Mouse (Mus musculus): ENCODE measurements around the gene Ctnnal1. TPM values are rescaled to one million over a fixed set of nuclear protein-coding genes. Genes with fewer than 3 reads are reported as not detected.
A peak's percentile ranks its signal among the peaks of the same experiment; 100 is the strongest.

Ctnnal1 gene
- total RNA-seq, 2 experiments from 2014 or later, result 16.6 to 17.1 TPM

- intact Hi-C loops (cut with DNase I), result no loop called here
Observed at GRCm38 (mm10) chr4:56865971-56866370, 983 bp upstream of the Ctnnal1 start.

GRCm38 (mm10) chr4:56864417-56865001 is 479 bp downstream of the Ctnnal1 start:
- intact Hi-C loops (cut with DNase I), result no loop called here
- DNase-seq (ENCODE audit: extremely low spot score in 1 of 2, low spot score in 2 of 2), result peak; percentile 24 to 59

More at GRCm38 (mm10) chr4:56865971-56866370, 983 bp upstream of the Ctnnal1 start:
- DNase-seq (ENCODE audit: extremely low spot score in 1 of 2, low spot score in 2 of 2), result peak; percentile 30 to 34

GRCm38 (mm10) chr4:56864016-56864415 is 972 bp downstream of the Ctnnal1 start:
- intact Hi-C loops (cut with DNase I), result no loop called here
- no peak for DNase-seq (ENCODE audit: extremely low spot score in 1 of 2, low spot score in 2 of 2)

- intact Hi-C loops (cut with DNase I), result no loop called here
- DNase-seq (ENCODE audit: extremely low spot score in 1 of 2, low spot score in 2 of 2), result no peak
Observed at GRCm38 (mm10) chr4:56861551-56861950, 3.4 kb downstream of the Ctnnal1 start.

- intact Hi-C loops (cut with DNase I), result no loop called here
- DNase-seq (ENCODE audit: extremely low spot score in 1 of 2, low spot score in 2 of 2), result no peak
Observed at GRCm38 (mm10) chr4:56858733-56859132, 6.3 kb downstream of the Ctnnal1 start.

GRCm38 (mm10) chr4:56856371-56856949 is 8.5 kb downstream of the Ctnnal1 start:
- intact Hi-C loops (cut with DNase I), result no loop called here
- DNase-seq (ENCODE audit: extremely low spot score in 1 of 2, low spot score in 2 of 2), result no peak

- no peak for DNase-seq (ENCODE audit: extremely low spot score in 1 of 2, low spot score in 2 of 2)
- intact Hi-C loops (cut with DNase I), result no loop called here
Observed at GRCm38 (mm10) chr4:56855935-56856334, 9.1 kb downstream of the Ctnnal1 start.

- no peak for DNase-seq (ENCODE audit: extremely low spot score in 1 of 2, low spot score in 2 of 2)
- intact Hi-C loops (cut with DNase I), result no loop called here
Observed at GRCm38 (mm10) chr4:56850724-56851123, 14.3 kb downstream of the Ctnnal1 start.

GRCm38 (mm10) chr4:56848044-56848443 is 16.9 kb downstream of the Ctnnal1 start:
- intact Hi-C loops (cut with DNase I), result no loop called here

GRCm38 (mm10) chr4:56847400-56847799 is 17.6 kb downstream of the Ctnnal1 start:
- DNase-seq (ENCODE audit: extremely low spot score in 1 of 2, low spot score in 2 of 2), result no peak
- intact Hi-C loops (cut with DNase I), result no loop called here

More at GRCm38 (mm10) chr4:56848044-56848443, 16.9 kb downstream of the Ctnnal1 start:
- DNase-seq (ENCODE audit: extremely low spot score in 1 of 2, low spot score in 2 of 2), result no peak

GRCm38 (mm10) chr4:56845896-56846533 is 19.0 kb downstream of the Ctnnal1 start:
- intact Hi-C loops (cut with DNase I), result no loop called here
- DNase-seq (ENCODE audit: extremely low spot score in 1 of 2, low spot score in 2 of 2), result no peak

- intact Hi-C loops (cut with DNase I), result no loop called here
Observed at GRCm38 (mm10) chr4:56844911-56845310, 20.1 kb downstream of the Ctnnal1 start.

GRCm38 (mm10) chr4:56843963-56844362 is 21.0 kb downstream of the Ctnnal1 start:
- no peak for DNase-seq (ENCODE audit: extremely low spot score in 1 of 2, low spot score in 2 of 2)
- intact Hi-C loops (cut with DNase I), result no loop called here

More at GRCm38 (mm10) chr4:56844911-56845310, 20.1 kb downstream of the Ctnnal1 start:
- DNase-seq (ENCODE audit: extremely low spot score in 1 of 2, low spot score in 2 of 2), result no peak

GRCm38 (mm10) chr4:56842501-56842900 is 22.5 kb downstream of the Ctnnal1 start:
- no peak for DNase-seq (ENCODE audit: extremely low spot score in 1 of 2, low spot score in 2 of 2)
- intact Hi-C loops (cut with DNase I), result no loop called here

GRCm38 (mm10) chr4:56840297-56840696 is 24.7 kb downstream of the Ctnnal1 start:
- intact Hi-C loops (cut with DNase I), result no loop called here
- DNase-seq (ENCODE audit: extremely low spot score in 1 of 2, low spot score in 2 of 2), result no peak

- no peak for DNase-seq (ENCODE audit: extremely low spot score in 1 of 2, low spot score in 2 of 2)
- intact Hi-C loops (cut with DNase I), result no loop called here
Observed at GRCm38 (mm10) chr4:56837661-56838060, 27.3 kb downstream of the Ctnnal1 start.

GRCm38 (mm10) chr4:56831998-56832397 is 33.0 kb downstream of the Ctnnal1 start:
- intact Hi-C loops (cut with DNase I), result no loop called here

GRCm38 (mm10) chr4:56831013-56831609 is 33.9 kb downstream of the Ctnnal1 start:
- DNase-seq (ENCODE audit: extremely low spot score in 1 of 2, low spot score in 2 of 2), result no peak
- intact Hi-C loops (cut with DNase I), result no loop called here

More at GRCm38 (mm10) chr4:56831998-56832397, 33.0 kb downstream of the Ctnnal1 start:
- no peak for DNase-seq (ENCODE audit: extremely low spot score in 1 of 2, low spot score in 2 of 2)

- DNase-seq (ENCODE audit: extremely low spot score in 1 of 2, low spot score in 2 of 2), result peak; percentile 18 to 35
- intact Hi-C loops (cut with DNase I), result no loop called here
Observed at GRCm38 (mm10) chr4:56829511-56829921, 35.5 kb downstream of the Ctnnal1 start.

GRCm38 (mm10) chr4:56828932-56829331 is 36.1 kb downstream of the Ctnnal1 start:
- intact Hi-C loops (cut with DNase I), result no loop called here
- DNase-seq (ENCODE audit: extremely low spot score in 1 of 2, low spot score in 2 of 2), result no peak
